Mouse (Mus musculus) Muller cell, postnatal 12 days (primary cell): ENCODE data around the gene Haao.
A peak's percentile ranks its signal among the peaks of the same experiment; 100 is the strongest.
"Not testable (repeated sequence)": the region's sequence is repeated elsewhere in the genome, so short reads cannot be mapped to it uniquely, and the experiment has no call there.

ENCODE experiments used
- DNase-seq: peaks from one replicate; pipeline ENCODE4 v3.0.0-alpha.2; 2015; ENCODE audit errors: inconsistent ontology term

The Haao gene

DNA sequence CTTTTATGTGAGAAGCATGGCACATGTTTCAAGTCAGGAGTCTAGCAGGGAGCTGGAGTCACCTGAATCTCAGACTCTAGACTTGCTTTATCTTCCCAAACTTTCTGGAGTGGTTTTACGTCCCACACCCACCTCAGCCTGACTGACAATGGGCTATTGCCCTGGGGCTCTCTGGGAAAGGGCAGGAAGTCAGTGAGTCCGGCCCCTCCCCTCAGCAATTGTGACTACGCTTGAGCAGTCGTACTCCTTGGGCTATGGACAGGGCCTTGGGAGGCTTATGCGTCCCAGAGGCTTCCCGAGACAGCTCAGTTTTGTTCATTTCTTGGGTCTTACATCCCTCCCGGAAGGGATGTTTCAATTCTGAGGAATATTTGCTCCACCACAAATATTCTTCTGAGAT lies 17.6 kb upstream of the Haao start:
- no peak for DNase-seq

DNA sequence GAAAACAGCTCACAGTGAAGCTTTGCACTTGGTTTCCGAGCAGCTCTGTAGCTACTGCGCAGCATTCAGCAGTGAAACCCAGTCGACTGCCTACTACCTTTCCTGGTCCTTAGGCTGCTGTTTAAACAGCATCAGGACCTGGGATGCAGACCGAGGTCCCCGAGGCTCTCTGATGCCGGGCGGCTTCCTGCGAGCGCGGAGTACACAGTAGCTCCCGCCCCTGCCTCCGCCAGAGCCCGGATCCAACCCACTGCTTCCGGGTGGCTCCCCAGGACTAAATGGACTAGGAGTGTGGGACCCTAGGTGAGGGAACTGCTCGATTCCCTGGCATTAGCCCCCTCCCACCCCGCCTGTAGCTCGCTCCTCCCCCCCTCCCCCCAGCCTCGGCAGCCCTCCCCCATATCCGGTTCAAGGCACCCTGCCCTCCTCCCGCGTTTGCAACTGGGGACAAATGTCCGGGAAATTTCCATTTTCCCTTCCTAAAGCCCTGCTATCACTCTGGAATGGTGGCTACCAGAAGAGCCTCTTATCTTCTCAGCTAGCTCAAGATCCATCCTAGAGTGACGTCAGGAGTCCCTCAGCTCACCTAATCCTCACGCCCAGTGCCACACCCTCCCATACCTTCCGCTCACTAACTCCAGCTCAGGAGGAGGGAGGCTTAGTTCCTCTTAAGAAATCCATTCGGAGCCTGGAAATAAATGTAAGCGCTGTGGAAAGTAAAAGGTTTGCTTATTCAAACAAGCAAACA lies 14.5 kb upstream of the Haao start:
- peak; percentile 41 for DNase-seq

DNA sequence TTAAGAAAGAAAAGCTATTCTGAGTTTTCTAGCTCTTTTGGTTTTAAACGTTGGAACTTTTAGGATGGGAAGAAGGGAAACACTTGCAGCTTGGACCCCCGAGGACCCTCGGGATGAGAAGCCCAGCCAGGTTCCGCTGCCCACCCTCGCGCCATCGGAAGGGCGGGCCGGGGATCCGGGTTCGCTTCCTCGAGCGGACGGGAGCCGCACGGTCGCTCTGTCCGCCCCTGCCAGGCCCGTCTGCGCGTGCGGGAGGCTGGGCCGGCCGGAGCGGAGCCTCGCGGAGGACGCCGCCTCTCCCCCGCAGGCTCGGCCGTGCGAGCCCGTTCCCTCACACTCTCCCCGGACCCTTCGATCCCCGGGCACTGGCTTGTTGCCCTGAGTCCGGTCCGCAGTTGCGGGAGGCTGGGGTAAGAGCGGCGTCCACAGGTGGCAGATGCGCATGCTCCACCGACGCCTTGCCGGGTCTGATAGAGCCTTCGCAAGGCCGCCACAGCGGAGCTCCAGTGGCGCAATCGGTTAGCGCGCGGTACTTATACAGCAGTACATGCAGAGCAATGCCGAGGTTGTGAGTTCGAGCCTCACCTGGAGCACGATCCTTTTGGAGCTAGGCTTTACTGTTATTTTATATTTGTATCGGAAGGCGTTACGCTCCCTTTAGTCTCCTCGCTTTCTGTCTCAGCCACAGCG lies 13.8 kb upstream of the Haao start:
- peak; percentile 95 for DNase-seq

DNA sequence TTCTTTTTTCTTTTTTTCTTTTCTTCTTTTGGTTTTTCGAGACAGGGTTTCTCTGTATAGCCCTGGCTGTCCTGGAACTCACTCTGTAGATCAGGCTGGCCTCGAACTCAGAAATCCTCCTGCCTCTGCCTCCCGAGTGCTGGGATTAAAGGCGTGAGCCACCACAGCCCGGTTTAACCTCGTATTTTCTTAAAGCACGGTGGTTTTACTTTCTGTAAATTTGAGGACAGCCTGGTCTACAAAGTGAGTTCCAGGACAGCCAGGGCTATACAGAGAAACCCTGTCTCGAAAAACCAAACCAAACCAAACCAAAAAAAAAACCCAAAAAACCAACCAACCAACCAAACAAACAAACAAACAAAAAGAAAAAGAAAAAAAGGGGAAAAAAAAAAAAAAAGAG lies 13.2 kb upstream of the Haao start:
- not testable (repeated sequence) for DNase-seq

DNA sequence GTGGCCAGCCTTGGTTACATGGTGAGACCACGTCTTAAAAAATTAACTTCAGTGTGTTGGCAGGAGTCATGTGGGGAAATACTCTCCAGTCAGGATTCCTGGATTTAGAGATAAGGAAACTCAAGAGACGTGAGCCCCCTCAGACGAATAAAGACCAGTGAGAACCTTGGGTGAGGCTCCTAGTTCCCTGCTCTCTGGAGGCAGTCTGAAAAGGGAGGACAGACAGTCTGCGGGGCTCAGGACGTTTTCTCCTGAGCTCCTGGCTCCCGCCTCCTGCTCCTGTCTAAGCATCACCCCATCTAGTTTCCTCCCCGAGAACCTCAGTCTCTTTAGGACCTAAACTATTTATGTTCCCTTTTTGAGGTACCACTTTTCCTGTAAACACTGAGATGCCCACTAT lies 12.5 kb upstream of the Haao start:
- DNase-seq, result no peak

DNA sequence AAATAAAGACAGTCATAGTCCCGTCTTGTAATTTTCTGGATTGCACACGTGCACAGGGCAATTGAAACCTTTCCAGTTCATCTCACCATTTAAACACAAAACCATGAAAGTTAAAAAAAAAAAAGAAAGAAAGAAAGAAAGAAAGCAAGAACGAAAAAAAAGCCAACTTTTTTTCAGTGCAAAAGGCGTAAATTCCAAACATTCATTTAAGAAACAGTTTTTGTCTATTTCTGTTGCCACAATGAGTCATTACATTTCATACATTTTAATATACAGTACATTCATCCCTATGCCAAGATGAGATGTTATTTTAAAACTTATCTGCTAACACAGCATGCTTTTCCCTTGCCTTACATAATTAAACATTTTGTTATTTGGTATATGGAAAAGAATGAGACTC lies 11.9 kb upstream of the Haao start:
- DNase-seq, result no peak

DNA sequence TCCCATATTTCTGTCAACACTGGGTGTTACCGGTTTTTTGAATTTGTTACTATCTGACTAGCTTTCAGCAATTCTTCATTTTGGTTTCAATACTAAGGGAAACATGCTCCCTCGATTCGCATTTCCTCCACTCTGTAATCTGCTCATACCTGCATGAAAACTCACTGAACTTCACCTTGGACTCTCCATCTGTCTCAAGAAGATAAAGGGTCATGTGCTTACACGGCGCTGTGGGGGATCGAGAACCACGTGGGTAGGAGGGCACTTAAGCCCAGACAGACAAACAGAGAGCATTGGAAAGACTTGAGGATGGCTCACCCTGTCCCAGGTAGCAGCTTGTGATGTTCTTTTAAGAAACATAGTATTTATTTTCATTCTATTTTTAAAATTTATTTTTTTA lies 10.7 kb upstream of the Haao start:
- no peak for DNase-seq

DNA sequence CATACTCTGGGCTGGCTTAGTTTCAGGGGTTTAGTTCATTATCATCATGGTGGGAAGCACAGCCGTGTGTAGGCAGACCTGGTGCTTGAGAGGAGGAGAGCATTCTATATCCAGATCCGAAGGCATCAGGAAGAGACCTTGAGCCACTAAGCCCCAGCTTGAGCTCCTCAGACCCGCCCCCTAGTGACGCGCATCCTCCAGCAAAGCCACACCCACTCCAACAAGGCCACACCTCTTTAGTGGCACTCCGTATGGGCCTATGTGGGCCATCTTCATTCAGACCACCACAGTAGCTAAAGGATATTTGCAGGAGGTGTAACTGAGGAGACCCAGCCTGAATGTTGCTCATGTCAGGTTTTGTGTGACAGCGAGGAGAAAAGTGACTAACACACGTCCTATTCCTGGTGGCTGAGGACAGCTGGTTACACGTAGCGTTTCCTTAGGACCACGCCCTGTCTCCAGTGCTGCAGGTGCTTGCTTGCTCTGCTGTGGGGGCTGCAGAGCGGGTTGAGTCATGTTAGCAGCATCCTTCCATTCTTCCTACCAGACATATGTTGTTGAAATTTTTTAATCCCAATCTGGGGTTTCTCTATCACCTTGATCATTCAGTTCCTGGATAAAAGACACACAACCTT lies 6.6 kb upstream of the Haao start:
- DNase-seq, result no peak

DNA sequence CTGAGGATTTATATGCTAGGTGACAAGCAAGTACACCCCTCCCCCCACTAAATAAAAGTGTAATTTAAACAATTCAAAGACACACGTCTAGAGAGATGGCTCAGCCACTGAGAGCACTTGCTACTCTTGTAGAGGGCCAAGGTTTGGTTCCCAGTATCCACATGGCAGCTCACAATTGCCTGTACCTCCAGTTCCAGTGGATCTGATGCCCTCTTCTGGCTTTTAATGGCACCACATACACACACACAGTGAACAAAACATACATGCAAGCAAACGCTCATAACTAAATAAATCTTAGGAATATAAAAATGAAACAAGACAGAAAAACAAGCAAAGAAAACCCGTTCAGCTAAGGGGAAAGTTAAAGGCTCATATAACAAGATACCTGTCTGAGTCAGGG lies 6.1 kb upstream of the Haao start:
- no peak for DNase-seq

DNA sequence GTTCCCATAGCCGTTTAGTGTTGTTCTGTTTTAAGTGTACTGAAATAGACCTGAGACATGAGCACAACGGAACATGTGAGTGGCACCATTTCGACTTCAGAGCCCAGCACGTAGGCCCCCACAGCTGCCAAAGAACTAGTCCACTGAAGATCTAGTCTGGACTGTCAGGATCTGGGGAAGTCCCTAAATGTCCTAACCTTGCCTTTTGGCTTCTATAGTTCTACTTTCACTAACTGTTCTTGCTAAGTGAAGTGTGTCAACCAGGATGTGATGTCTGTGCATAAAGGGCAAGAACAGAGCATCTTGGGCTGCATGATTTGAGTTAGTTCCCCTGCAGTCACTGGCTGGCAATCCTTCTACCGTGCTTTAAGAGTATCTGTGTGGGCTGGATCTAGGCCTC lies 3.1 kb upstream of the Haao start:
- no peak for DNase-seq

DNA sequence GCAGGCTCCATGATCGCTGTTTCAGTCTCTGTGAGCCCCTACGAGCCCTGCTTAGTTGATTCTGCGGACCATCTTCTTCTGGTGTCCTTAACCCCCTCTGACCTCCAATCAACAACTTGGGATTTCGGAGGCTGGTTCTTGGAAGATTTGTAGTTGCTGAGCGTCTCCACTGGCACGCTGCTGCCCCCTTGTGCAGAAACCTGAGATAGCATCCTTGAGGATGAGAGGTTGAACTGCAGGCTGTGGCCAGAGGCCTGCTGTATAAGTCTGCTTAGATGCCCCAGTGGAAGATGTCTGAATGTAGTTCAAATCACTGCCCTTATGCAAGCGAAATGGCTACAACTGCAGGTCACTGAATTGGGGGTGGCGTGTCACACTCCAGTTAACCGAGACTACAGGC lies 2.7 kb upstream of the Haao start:
- peak; percentile 66 for DNase-seq

DNA sequence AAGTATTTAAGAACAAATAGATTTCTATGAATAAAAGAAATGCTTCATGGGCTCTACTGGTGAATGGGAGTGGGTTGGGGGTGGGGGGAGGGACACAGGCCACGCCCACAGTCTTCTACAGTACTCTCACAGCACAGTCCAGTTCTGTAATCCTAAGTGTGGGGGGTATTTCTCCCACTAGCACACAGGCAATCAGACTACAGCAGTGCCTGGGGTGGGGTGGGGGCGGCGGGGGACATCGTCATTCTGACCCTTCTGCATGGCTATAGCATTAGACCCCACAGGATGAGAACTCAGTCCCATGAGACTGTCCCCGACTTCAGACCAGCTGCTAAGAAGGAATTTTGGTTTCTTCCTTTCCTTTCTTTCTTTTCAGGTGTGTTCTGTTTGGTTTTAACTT lies 2.0 kb upstream of the Haao start:
- DNase-seq, result no peak

DNA sequence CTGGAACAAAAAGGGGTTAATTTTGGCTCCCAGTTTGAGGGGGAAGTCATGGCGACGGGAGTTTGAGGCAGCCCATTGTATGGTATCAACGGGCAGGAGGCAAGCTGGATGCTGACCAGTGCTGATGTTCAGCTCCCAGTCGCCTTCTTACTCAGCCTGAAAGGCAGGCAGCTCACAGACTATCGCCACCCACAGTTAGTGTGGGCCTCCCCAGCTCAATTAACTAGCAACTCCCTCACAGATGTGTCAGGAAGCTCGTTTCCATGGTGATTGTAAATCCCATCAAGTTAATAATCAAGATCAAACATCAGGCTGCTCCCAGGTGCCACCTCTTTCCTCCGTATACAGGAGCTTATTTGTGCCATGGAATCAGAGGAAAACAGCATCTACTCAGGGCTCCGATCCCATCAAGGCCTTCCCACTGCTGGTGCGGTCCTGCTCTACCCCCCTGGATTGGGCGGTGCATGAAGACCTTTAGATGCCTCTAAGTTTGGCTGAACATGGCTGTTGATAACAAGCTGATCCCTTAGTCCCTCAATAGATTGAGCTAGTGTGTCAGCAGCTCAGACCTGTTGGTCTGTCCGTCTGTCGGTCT lies 1.4 kb upstream of the Haao start:
- no peak for DNase-seq

DNA sequence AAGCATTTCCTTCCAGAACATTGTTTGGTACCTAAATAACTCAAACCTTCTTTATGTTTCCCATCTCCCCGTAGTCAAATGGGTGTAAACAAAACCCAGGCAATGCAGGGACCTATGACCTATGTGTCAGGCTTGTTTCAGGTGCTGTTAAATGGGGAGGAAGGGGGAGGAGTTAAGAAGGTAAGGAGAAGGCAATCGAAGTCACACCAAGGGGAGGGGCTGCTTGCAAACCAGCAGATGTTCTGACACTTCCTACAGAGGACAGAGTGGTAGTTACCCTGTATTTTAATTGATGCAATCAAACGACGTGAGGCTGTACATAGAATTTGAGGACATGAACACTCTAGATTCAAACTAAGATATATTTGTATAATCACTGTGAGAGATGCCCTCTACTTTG lies 719 bp upstream of the Haao start:
- DNase-seq, result no peak

DNA sequence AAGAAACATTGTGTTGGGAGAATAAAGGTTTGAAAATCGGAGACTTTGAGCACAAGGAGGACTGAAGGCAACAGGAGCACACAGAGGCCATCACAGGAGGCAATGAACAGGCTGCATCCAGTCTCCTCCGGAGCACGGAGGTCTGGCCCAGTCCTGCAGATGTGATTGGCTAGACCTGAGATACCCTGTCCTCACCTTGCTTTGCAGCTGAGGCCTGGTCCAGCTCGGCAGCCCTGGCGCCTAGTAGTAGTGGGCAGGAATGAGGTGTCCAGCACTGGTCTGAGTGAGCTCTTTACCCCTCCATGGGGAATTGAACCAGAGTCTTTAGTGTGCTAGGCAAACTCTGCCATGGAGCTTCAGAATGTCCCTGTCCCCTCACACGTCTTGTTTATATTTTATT lies 663 bp downstream of the Haao start:
- DNase-seq, result no peak

DNA sequence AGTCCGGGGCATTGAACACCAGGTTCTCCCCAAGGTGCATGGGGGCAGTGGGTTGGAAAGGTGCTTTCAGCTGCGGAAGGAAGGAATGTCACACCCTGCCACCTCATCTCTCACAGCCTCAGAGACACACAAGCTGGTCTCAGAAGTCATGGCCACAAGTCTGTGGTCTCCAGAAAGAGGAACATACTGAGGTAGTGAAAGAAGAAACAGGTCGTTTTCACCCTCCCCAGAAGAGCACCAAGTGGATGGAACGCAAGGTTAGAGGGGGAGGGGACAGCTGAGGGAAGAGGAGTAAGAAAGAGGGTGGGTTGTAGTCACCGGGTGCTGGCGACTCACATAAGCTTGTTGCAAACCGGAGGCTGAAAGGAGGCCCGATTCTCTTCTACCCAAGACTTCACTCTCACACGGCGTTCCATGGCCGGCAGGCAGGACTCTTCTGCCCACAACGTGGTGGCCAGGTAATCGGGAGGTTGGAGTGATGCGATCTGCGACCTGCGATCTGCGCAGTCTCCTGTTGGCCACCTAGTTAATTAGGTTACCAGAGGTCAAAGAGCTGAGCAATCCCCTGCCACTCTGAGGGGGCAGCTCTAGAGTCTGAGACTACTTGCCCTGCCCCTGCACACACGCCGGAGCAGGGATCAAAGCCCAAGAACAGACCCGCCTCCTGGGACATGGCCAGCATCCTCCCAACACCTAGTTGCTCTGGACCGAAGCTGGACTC lies 1.3 kb downstream of the Haao start:
- DNase-seq, result no peak

DNA sequence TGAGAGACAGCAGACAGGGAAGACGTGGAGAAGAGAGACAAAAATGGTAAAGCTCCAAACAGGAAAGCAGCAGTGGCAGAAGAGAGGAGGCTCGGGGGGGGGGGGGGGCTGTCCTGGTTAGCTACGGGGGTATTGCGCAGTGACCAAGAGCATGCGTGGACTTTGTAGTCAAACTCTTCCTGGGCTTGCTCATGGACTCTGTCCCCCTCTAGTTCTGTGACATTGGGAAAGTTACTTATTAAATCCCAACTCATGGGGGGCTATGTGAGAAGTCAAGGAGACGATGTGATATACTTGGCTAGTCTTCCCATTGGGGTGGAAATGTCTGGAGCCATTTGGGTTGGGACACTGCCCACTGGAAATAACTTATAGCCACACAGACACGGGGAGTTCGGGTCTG lies 2.2 kb downstream of the Haao start:
- DNase-seq, result no peak

DNA sequence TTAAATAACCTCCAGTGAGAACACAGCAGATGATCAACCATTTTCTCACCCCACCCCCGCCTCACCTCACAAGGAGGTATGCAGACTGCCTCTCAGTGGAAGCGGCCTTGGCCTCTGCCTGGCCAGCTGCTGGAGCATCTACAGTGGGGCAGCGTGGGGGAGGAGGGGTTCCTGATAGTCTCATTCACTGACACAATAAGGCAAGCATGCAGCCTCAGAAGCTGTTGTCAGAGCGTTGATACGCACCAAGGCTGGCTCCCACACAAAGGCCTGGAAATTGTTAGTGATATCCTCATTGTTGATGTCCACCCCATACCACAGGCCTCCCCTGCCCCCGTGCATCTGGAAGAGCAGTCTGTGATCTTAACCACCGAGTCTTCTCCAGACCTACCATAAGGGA lies 4.0 kb downstream of the Haao start:
- DNase-seq, result peak; percentile 9

DNA sequence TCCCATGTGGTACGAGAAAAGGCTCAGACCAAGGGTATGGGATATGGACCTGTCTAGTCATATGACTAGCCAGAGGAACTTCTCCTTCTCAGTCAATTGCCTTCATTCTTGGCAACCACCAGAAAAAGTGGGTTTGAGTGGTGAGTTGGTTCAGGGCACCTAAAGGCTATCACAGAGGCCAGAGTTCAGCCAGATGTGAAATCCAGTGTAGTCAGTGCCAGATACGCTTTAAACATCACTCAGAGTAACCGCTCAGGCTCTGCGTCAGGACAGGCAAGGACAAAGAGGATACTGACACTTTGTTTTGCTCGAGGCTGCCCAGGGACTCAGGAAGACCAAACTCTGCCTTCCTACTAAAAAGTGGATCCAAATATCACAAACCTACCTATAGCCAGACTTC lies 6.8 kb downstream of the Haao start:
- no peak for DNase-seq

DNA sequence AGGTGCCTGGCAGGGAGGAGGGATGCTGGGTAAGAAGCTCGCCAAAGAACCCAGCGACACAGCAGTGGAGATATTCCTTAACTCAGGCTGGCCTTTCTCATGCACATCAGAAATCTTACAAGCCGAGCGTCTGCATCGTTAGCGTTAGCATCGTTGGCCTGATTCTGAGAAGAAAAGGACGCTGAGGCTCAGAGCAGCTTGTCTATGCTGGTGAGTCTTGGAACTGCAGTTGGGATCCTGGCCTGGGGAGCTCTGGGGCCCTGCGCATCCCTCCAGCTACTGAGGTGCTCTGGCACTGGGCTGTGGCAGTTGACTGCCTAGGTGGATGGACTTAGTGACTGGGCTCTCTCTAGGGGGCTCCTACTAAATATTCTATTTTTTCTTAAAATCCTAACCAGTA lies 8.6 kb downstream of the Haao start:
- DNase-seq, result no peak

DNA sequence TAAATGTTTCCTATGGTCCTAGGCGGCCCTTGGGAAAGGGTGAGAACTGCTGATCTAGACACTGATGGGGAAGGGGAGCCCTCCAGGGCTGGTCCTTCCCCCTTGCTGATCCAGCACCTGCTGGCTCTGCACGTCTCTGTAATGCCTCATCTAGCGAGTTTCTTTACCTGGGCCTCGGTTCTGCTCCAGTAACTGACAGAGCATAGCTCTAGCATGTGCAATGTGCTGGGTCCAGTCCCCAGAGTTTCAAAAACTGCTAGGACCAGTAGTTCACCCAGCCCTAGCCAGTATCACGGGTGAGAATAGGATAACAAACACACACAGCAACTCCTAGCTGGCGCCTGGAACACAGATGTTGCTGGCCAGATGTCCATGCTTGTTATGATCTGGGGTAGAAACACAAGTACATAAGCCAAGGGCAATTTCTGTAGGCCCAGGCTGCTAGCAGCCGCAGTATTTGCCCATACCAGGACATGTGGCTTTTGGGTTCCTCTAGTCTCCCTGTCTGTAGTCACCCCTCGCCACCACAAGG lies 10.0 kb downstream of the Haao start:
- DNase-seq, result no peak

DNA sequence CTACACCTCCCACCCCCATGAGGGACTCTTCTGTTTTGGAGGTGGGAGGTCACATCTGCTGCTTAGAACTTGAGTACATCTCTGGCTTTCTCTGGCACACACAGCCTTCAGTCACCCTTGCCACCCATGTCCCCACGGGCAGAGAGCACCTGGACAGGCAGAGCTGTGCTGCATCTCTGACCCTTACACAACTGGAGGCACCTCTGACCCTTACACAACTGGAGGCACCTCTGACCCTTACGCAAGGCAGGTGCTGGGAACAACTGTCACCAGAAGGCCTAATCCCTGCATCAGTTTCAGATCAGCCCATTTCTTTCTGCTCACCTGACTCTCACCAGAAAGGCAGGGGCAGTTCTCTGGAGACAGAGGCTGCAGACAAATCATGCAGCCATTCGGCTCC lies 11.7 kb downstream of the Haao start:
- no peak for DNase-seq
